Mouse (Mus musculus): ENCODE data around the gene Rpa3. TPM values are rescaled to one million over a fixed set of nuclear protein-coding genes. Genes with fewer than 3 reads are reported as not detected.

Gene Rpa3
- total RNA-seq, 2 experiments from 2014 or later = 64.0 to 100 TPM

DNA sequence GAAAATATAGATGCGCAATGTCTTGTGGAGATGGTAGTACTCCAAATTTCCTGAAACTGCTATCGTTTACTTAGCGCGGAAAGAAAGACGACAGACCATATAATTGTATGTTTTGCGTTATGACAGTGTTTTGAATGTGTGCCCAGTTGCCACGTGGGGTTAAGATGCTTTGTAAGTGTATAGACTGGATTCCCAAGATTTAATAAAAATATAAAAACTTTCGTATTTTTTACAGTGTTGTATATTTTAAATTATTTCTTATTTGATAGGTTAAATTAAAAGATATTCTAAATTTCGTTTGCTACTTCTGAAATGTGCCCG, 49.1 kb downstream of the Rpa3 start:
- no peak for ATAC-seq (ENCODE audit: poor library complexity, severe bottlenecking)

- peak; percentile 93 for ATAC-seq (ENCODE audit: poor library complexity, severe bottlenecking)
These were observed 49.7 kb downstream of the Rpa3 start, which contains the start of gene Mios for GRCm38 (mm10) chr6:8209047-8209865. TSS of gene Mios (plus strand) at chr6:8209222.

Other genes starting within 250 kb of the Rpa3 start
- 0.02 TPM in 1 of 2 replicates, not detected in the other for gene Col28a1, start 66.6 kb downstream of the Rpa3 start, total RNA-seq (2015)
- not detected in 2 replicates for gene Col28a1, start 66.6 kb downstream of the Rpa3 start, total RNA-seq (2017)
- gene Mios, start 50.0 kb downstream of the Rpa3 start, total RNA-seq (2015) = 11.2 and 13.2 TPM in 2 replicates
- gene Mios, start 50.0 kb downstream of the Rpa3 start, total RNA-seq (2017) = 12.6 and 14.6 TPM in 2 replicates
- 27.2 and 28.5 TPM in 2 replicates for gene Umad1, start 115 bp upstream of the Rpa3 start, total RNA-seq (2015)
- 13.6 and 14.1 TPM in 2 replicates for gene Umad1, start 115 bp upstream of the Rpa3 start, total RNA-seq (2017)
- 3.2 and 5.0 TPM in 2 replicates for gene Gm45062, start 277 bp upstream of the Rpa3 start, total RNA-seq (2015)
- 8.0 and 9.8 TPM in 2 replicates for gene Gm45062, start 277 bp upstream of the Rpa3 start, total RNA-seq (2017)

All from megakaryocyte, adult 5-6 weeks (primary cell).